Mouse (Mus musculus) G1E (cell line): Measurements from ENCODE around the gene E130309D02Rik.

Experiments used
- CTCF ChIP-seq: IDR thresholded peaks from 2 replicates; pipeline ENCODE4 v1.5.1; 2012; ENCODE audit warnings: low read depth, low read length, inconsistent platforms, mixed read lengths
- GATA1 ChIP-seq: IDR thresholded peaks from 2 replicates; pipeline ENCODE4 v1.6.1; 2012; ENCODE audit warnings: borderline replicate concordance, low read length, inconsistent platforms, mixed read lengths
- POLR2AphosphoS5 ChIP-seq: IDR thresholded peaks from 2 replicates; pipeline ENCODE4 v1.6.1; 2012; ENCODE audit warnings: low read depth, low read length, inconsistent platforms; ENCODE audit not compliant: insufficient replicate concordance
- TAL1 ChIP-seq: conservative IDR thresholded peaks from 2 replicates; pipeline ENCODE4 v1.6.1; 2012; ENCODE audit warnings: low read depth, low read length, inconsistent platforms, mixed read lengths

DNA sequence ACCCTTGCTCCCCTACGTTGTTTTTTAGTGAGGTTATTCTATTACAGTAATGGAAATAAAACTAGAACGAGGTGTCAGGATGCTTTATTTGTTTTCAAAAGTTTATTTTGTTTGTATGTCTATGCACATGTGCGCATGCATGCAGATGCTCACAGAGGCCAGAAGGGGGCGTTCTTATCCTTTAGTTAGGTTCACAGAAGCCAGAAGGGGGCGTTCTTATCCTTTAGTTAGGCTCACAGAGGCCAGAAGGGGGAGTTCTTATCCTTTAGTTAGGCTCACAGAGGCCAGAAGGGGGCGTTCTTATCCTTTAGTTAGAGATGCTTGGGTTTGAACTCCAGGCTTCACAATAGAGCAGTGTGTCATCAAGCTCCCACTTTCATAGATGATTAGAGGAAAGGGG lies 21.4 kb upstream of the E130309D02Rik start:
- TF ChIP-seq CTCF: 0 out of 2 replicates have a peak, but pooled peaks have one; percentile 7
- TF ChIP-seq GATA1: no peak
- no peak for TF ChIP-seq POLR2AphosphoS5
- no peak for TF ChIP-seq TAL1
